Mouse (Mus musculus) midbrain, embryonic 15.5 days (tissue): Measurements from ENCODE around the gene Phlda1. TPM values are rescaled to one million over a fixed set of nuclear protein-coding genes. Genes with fewer than 3 reads are reported as not detected.

ENCODE experiments used
- ATAC-seq: fragments of 200-750 bp; cut with Nextera tagmentation; replicated peaks from 2 replicates; pipeline ENCODE4 v1.8.0; 2017; ENCODE audit warnings: moderate TSS enrichment
- H3K27ac ChIP-seq: fragments of 300-500 bp; sonication (generic); 2 replicates; pipeline ENCODE4 v1.5.1; 2015; ENCODE audit warnings: mild to moderate bottlenecking, inconsistent platforms
- H3K27me3 ChIP-seq: fragments of 300-500 bp; sonication (generic); replicated peaks from 2 replicates; pipeline ENCODE4 v1.6.1; 2015; ENCODE audit warnings: inconsistent platforms
- H3K36me3 ChIP-seq: fragments of 300-500 bp; sonication (generic); replicated peaks from 2 replicates; pipeline ENCODE4 v1.6.1; 2015; ENCODE audit warnings: inconsistent platforms
- H3K4me1 ChIP-seq: fragments of 300-500 bp; sonication (generic); 2 replicates; pipeline ENCODE4 v1.6.1; 2015; ENCODE audit warnings: inconsistent platforms
- H3K4me2 ChIP-seq: fragments of 300-500 bp; sonication (generic); 2 replicates; pipeline ENCODE4 v1.6.1; 2015; ENCODE audit warnings: inconsistent platforms, mild to moderate bottlenecking, moderate library complexity
- H3K4me3 ChIP-seq: fragments of 300-500 bp; sonication (generic); 2 replicates; pipeline ENCODE4 v1.5.1; 2015; ENCODE audit warnings: mild to moderate bottlenecking, inconsistent platforms
- H3K9ac ChIP-seq: fragments of 300-500 bp; sonication (generic); 2 replicates; pipeline ENCODE4 v1.6.1; 2015; ENCODE audit warnings: mild to moderate bottlenecking, inconsistent platforms
- H3K9me3 ChIP-seq: fragments of 300-500 bp; sonication (generic); 2 replicates; pipeline ENCODE4 v1.6.1; 2016; ENCODE audit warnings: inconsistent platforms
- WGBS: fragments of 180-500 bp; shearing (Covaris S2); methylation state at CpG from one replicate; pipeline ENCODE4 v1.1.7; 2015; ENCODE audit warnings: mixed read lengths; 5-methylcytosine and 5-hydroxymethylcytosine counted together
- polyA plus RNA-seq: library from polyadenylated mRNA; unstranded; fragments of >200 nt; fragmentation: Nextera tagmentation; extraction: Ambion mirVana; gene quantifications from 2 replicates; pipeline ENCODE4 v1.2.1, GENCODE M21; 2015

Phlda1 gene
- polyA plus RNA-seq, 1 experiment from 2014 or later, result 35.8 TPM

DNA sequence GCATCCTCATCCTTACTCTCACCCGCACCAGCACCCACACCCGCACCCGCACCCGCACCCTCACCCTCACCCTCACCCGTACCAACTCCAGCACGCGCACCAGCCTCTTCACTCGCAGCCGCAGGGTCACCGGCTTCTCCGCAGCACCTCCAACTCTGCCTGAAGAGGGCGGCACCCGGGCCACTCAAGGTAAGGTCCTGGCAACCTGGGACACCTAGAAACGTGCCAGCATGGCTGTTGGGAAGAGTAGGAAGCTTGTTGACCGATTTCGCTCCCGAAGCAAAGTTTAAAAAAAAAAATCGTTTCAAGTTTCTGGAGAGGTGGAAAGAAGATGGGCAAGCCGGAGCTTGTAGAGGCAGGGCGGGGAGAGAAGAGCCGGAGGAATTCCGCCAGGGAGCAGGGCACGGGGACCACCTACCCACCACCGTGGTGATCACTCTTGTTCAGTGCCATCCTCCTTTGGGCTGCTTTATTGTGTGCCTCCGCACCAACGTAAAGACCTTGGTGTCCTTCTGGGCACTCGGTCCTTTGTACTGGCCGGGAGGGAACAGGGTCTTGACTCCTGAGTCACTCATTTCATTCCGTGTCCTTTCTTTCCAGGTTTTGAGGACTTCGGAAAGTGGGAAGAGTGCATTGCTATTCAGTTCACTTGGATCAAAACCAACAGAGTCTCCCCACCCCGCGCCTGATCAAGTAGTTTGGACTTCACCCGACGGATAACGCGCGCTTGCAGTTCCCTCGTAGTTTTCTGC lies 1.6 kb downstream of the Phlda1 start:
- no peaks in the 10 kb centered on the region for H3K36me3 ChIP-seq
- peak overlapping the region; percentile 79 for H3K4me2 ChIP-seq
- H3K9ac ChIP-seq, result peak overlapping the region; percentile 92
- H3K4me3 ChIP-seq, result peak overlapping the region; percentile 84
- peak overlapping the region; percentile 89 for H3K27ac ChIP-seq
- H3K9me3 ChIP-seq, result no peaks in the 10 kb centered on the region
- peaks cover 21% of the 10 kb centered on the region for H3K4me1 ChIP-seq
- H3K27me3 ChIP-seq, result no peaks in the 10 kb centered on the region
- no peak; the same call in 1 of the 2 replicates for ATAC-seq
- whole genome bisulfite sequencing, result under 1% methylated on average over 38 of the region's 38 CpGs

DNA sequence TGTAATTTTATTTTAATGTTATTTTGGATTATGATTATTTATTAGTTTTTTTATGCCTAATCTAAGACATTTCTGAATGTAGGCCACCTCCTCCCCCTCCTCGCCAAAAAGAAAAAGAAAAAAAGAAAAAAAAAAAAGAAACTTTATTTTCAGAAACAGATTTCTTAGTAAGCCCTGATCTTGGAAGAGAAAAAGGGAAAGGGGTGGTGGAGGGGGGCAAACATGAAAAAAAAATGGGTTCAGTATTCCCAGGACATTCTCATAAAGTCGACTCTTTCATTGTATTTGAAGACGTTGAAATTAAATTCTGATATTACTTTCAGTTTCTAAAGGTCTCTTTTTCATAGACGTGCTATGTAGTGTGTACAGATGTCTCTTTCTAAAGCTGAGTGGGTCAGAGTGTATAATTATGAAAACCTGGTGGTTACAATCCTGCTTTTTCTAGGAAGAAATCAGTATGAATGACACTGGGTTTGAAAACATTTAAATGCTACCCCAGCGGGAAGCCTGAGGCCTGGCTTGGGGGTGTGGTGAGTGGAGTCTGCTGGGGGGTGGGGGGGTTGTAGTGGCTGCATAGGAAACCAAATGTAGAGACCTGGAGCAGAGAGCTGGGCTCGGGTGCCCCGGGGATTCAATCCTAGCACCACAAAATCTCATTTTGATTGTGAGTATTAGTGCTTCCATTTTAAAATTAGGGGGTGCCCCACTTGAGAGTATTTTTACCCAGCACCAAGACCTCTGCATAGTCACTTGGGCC lies 2.4 kb downstream of the Phlda1 start:
- H3K4me2 ChIP-seq, result peak overlapping the region; percentile 79
- H3K9me3 ChIP-seq, result no peaks in the 10 kb centered on the region
- H3K27ac ChIP-seq, result 0 out of 2 replicates have a peak overlapping the region, but pooled peaks have one; percentile 89
- ATAC-seq, result no peak
- H3K27me3 ChIP-seq, result no peaks in the 10 kb centered on the region
- peak overlapping the region; percentile 92; the same call in 1 of the 2 replicates for H3K9ac ChIP-seq
- no peaks in the 10 kb centered on the region for H3K36me3 ChIP-seq
- peak overlapping the region; percentile 84 for H3K4me3 ChIP-seq
- WGBS, result 10% methylated on average over 7 of the region's 7 CpGs
- H3K4me1 ChIP-seq, result peaks cover 18% of the 10 kb centered on the region

DNA sequence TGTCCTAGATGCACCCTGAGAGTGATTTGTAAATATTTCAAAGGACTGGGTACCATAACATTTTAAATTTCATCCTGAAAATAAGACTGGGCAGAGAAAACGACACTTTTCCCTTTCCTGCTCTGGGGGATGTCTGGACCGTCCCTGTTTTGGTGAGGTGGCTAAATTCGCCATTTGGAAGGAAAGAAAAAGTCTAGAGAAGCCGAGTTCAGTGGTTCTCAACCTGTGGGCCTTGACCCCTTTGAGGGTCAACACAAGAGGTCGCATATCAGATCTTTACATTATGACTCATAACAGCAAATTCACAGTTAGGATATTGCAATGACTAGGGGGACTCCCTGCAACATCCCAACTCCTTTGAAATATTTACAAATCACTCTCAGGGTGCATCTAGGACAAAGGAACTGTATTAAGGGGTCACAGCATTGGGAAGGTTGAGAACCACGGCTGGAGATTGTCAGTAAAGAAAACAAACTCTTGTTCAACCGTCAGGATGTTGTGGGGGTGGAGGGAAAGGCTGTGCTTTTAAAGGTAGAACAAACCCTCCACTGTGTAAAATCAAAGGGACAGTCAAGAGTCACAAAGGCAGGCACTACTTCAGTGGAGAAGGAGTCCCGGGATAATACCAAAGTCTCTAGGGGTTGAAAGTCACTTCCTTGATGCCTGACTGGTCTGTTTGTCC lies 3.2 kb downstream of the Phlda1 start:
- Histone ChIP-seq H3K4me2 (peak overlapping the region; percentile 79), H3K36me3 (no peaks in the 10 kb centered on the region), H3K4me3 (peak overlapping the region; percentile 84), H3K4me1 (peaks cover 18% of the 10 kb centered on the region), H3K27ac (no peak overlapping the region), H3K9ac (peak overlapping the region; percentile 5; the same call in 1 of the 2 replicates), H3K27me3 (no peaks in the 10 kb centered on the region), H3K9me3 (no peaks in the 10 kb centered on the region)
- ATAC-seq, result no peak
- WGBS, result 35% methylated on average over 8 of the region's 8 CpGs

DNA sequence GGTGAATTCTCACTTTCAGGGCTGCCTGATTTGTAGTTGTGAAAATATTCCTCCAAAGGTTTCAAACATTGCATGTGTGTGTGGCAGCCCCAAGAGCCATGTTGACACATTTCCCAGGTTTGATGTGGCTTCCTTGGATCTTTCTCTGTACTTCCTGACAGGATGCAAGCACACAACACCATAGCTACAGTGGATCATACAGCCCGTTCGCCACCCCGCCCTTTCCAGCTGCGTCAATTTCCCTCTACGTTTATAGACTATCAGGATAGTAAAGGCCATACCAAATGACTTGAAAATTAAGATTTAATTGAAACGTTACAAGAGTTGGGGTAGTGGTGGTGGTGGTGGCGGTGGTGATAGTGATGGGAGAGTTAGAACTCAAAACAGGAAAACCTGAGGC lies 3.9 kb downstream of the Phlda1 start:
- no peaks in the 10 kb centered on the region for H3K27me3 ChIP-seq
- H3K9me3 ChIP-seq, result no peaks in the 10 kb centered on the region
- no peak overlapping the region for H3K4me3 ChIP-seq
- H3K9ac ChIP-seq, result no peak overlapping the region
- H3K27ac ChIP-seq, result no peak overlapping the region
- no peak for ATAC-seq
- no peaks in the 10 kb centered on the region for H3K36me3 ChIP-seq
- H3K4me2 ChIP-seq, result peak overlapping the region; percentile 79
- peaks cover 18% of the 10 kb centered on the region for H3K4me1 ChIP-seq
- WGBS, result 83% methylated on average over 7 of the region's 7 CpGs

DNA sequence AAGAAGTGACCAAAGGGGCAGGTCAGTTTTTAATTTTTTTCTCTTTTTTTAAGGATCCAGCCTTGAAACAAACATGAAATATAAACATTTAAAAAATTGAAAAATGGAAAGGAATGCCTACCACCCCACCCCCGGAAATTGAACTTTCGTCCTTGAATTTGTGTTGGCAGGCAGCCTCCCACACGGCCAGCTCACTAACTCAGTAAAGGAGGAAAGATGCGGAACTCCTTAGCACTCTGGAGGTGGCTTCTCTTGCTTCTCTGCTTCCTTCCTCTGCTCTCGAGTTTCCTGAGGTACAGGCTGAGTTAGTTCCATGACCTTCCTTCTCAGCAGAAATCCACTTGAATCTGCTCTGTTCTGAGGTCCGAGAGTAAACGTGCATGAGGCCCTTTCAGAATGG lies 4.7 kb downstream of the Phlda1 start:
- Histone ChIP-seq H3K36me3 (no peaks in the 10 kb centered on the region), H3K4me3 (no peak overlapping the region), H3K4me1 (peaks cover 18% of the 10 kb centered on the region), H3K9me3 (no peaks in the 10 kb centered on the region), H3K27me3 (no peaks in the 10 kb centered on the region), H3K9ac (no peak overlapping the region), H3K4me2 (no peak overlapping the region), H3K27ac (no peak overlapping the region)
- 54% methylated on average over 7 of the region's 7 CpGs for WGBS
- no peak for ATAC-seq

DNA sequence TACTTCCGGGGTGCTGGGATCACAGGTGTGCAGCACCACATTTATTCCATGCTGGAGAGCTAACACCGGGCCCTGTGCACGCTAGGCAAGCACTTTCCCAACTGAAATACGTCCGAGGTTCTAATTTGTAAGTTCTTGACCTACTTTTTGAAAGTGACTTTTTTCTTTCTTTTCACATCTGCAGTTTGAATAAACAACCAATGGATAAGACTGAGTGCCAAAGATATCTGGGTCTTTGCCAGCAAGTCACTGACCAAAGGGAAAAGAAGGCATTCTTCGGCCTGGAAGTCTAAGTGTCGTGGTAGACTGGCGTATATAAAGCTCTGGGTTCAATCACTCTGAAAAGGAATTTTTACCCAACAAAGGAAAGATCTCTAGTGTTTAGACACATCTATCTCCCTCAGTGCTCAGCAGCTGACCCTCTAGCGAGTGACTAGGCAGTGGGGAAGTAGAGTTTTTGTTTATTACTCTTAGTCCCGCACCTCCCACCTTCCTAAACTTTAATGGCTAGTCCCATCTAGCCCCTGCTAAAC lies 6.0 kb downstream of the Phlda1 start:
- no peak overlapping the region for H3K4me3 ChIP-seq
- H3K9ac ChIP-seq, result no peak overlapping the region
- peaks cover 18% of the 10 kb centered on the region for H3K4me1 ChIP-seq
- no peak overlapping the region for H3K27ac ChIP-seq
- no peaks in the 10 kb centered on the region for H3K9me3 ChIP-seq
- H3K4me2 ChIP-seq, result no peak overlapping the region
- 0 out of 2 replicates have a peak, but pooled peaks cover 1% of the 10 kb centered on the region for H3K27me3 ChIP-seq
- 77% methylated on average over 10 of the region's 10 CpGs for WGBS
- ATAC-seq, result no peak
- no peaks in the 10 kb centered on the region for H3K36me3 ChIP-seq

DNA sequence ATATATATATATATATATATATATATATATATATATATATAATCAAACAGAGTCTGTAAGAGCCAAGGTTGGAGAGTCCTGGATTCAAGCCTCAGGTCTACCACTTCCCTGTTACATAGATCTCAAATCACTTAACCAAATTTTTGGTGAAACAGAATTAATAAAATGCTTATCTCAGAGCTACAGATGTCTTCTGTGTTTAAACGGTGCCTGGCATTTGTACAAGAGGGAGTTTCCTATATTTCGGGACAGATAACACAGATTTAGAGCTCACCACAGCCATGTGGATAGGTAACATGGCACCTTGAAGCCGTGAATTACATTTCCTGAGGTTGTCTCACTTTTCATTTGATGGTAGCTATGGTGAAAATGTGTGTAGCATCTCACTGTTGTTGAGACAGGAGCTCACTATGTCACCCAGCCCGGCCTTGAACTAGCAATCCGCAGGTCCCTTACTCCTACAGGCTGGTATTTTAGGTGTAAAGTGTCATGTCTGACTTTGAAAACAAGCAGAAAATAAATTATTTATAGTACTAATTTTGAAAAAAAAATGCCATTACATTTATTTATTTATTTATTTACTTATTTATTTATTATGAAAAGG lies 8.3 kb downstream of the Phlda1 start:
- 92% methylated on average over 5 of the region's 5 CpGs for WGBS
- Histone ChIP-seq H3K4me2 (no peak overlapping the region), H3K9ac (no peak overlapping the region), H3K4me1 (peaks cover under 1% of the 10 kb centered on the region; the same call in 1 of the 2 replicates), H3K9me3 (no peaks in the 10 kb centered on the region), H3K27me3 (0 out of 2 replicates have a peak, but pooled peaks cover 4% of the 10 kb centered on the region), H3K36me3 (no peaks in the 10 kb centered on the region), H3K4me3 (no peak overlapping the region), H3K27ac (no peak overlapping the region)
- no peak for ATAC-seq

DNA sequence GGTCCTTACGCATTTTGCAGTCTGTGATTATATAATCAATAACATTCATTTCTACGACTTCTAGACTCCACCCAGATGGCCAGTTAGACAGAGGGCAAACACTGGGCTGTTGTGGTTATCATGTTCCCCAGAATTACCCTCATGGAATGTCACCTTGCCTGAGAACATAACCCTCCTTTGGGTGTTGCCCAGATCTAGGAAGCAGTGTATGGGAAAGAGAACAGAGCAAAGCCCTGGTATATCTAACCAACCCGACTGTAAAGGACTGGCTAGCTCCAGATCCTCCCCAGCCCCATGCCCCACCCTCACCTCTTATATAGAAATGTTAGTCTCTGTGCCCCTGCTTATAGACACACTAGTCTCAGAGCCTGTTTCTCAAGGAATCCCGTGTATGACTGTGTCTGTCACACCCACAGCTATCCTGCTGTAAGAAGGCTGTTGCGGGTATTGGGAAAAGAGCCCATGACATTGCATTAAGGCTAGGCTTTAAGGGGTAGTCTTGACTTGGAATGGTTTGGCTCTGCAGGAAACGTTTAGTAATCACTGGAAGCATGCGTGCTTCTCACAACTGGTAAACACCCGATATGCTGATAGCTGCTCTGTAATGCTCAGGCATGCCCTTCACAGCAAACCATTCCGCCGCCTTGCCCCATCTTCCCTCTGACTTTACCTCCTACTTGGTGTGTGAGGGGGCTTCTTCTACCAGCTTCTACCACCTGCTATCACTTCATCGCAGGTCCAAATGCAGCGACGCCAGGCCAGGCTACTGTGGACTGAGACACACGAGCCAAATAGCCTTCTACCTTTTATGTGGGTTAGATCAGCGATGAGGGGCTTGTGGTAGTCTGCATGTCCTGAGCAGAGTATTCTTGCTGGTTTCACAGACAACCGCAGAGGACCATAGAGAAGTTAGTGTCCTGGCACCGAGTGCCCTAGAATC lies 9.3 kb downstream of the Phlda1 start:
- H3K27ac ChIP-seq, result no peak overlapping the region
- H3K36me3 ChIP-seq, result no peaks in the 10 kb centered on the region
- WGBS, result 91% methylated on average over 17 of the region's 17 CpGs
- no peak overlapping the region for H3K4me3 ChIP-seq
- no peak overlapping the region for H3K4me2 ChIP-seq
- no peak for ATAC-seq
- H3K9ac ChIP-seq, result no peak overlapping the region
- no peaks in the 10 kb centered on the region for H3K9me3 ChIP-seq
- peaks cover 9% of the 10 kb centered on the region for H3K4me1 ChIP-seq
- 0 out of 2 replicates have a peak, but pooled peaks cover 4% of the 10 kb centered on the region for H3K27me3 ChIP-seq

DNA sequence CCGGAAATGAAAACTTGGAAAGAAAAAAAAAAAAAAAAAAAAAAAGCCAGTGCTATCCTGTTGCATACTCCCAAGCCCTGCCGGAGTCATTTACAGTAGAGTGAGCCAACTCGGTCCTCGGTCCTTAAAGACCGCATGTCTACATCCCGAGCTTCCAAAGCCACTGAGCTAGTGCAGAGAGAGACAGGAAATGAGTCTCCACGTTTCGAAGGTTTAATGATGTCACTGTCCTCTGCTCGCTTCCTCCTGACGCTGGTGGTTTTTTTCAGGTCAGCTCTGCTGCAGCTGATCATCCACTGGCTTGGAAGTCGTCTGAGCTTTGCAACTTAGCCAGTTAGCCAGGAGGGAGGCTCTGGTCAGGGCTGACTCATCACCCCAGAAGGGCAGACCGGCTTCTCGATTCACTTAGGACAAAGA lies 10.1 kb downstream of the Phlda1 start:
- no peaks in the 10 kb centered on the region for H3K36me3 ChIP-seq
- 79% methylated on average over 13 of the region's 13 CpGs for WGBS
- 0 out of 2 replicates have a peak, but pooled peaks cover 4% of the 10 kb centered on the region for H3K27me3 ChIP-seq
- no peak overlapping the region for H3K9ac ChIP-seq
- H3K27ac ChIP-seq, result no peak overlapping the region
- H3K4me1 ChIP-seq, result peaks cover 13% of the 10 kb centered on the region
- no peaks in the 10 kb centered on the region for H3K9me3 ChIP-seq
- ATAC-seq, result no peak
- no peak overlapping the region for H3K4me3 ChIP-seq
- H3K4me2 ChIP-seq, result no peak overlapping the region

DNA sequence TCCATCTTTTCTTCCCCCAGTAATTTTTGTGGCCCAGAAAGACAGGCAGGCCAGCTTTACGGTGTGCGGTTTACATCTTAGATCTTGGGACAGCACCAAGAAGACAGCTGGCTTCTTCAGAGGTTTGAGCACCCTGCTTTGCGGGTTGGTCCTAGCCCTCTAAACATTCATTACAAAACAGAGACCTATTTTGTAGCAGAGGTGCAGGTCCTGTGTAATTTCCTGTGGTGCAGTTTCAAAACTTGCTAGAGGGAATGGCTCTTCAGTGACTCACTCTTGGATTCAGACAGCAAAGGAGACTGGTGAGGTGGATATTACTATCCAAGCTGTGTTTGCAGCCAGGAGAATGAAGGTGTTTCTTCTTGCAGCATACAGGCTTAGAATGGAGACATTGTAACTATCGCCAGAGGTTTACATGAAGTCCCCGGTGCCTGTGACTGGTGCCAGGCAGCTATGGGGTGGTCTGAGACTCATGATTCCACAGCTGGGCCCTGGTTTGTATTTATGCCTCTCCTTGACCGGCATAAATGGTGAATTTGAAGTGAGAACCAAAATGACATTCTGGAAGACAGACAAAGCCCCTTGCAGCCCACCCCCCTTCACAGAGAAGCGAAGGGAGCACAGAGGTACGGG lies 10.8 kb downstream of the Phlda1 start:
- Histone ChIP-seq H3K4me1 (peaks cover 13% of the 10 kb centered on the region), H3K36me3 (no peaks in the 10 kb centered on the region), H3K4me2 (no peak overlapping the region), H3K27me3 (0 out of 2 replicates have a peak, but pooled peaks cover 4% of the 10 kb centered on the region), H3K9ac (no peak overlapping the region), H3K9me3 (no peaks in the 10 kb centered on the region), H3K4me3 (no peak overlapping the region), H3K27ac (no peak overlapping the region)
- no peak for ATAC-seq
- WGBS, result 87% methylated on average over 8 of the region's 8 CpGs
